Mouse (Mus musculus) forebrain, embryonic 10.5 days (tissue): ENCODE data around the gene St6galnac3. TPM values are rescaled to one million over a fixed set of nuclear protein-coding genes. Genes with fewer than 3 reads are reported as not detected.
A peak's percentile ranks its signal among the peaks of the same experiment; 100 is the strongest.

Experiments
- DNase-seq: peaks from one replicate; pipeline ENCODE4 v3.0.0-alpha.2; 2017; ENCODE audit warnings: low spot score; ENCODE audit errors: extremely low spot score
- H3K27ac ChIP-seq: fragments of 300-500 bp; sonication (generic); 2 replicates; pipeline ENCODE4 v1.5.1; 2016; ENCODE audit warnings: mild to moderate bottlenecking
- H3K27me3 ChIP-seq: fragments of 300-500 bp; sonication (generic); 2 replicates; pipeline ENCODE4 v1.6.1; 2016; ENCODE audit warnings: mild to moderate bottlenecking; ENCODE audit not compliant: poor library complexity, severe bottlenecking
- H3K36me3 ChIP-seq: fragments of 300-500 bp; sonication (generic); replicated peaks from 2 replicates; pipeline ENCODE4 v1.6.1; 2016; ENCODE audit warnings: mild to moderate bottlenecking, moderate library complexity
- H3K4me1 ChIP-seq: fragments of 300-500 bp; sonication (generic); 2 replicates; pipeline ENCODE4 v1.6.1; 2016
- H3K4me3 ChIP-seq: fragments of 300-500 bp; sonication (generic); 2 replicates; pipeline ENCODE4 v1.5.1; 2016; ENCODE audit warnings: mild to moderate bottlenecking, moderate library complexity
- H3K9me3 ChIP-seq: fragments of 300-500 bp; sonication (generic); 2 replicates; pipeline ENCODE4 v1.6.1; 2016; ENCODE audit warnings: mild to moderate bottlenecking, moderate library complexity
- WGBS: fragments of 180-500 bp; shearing (Covaris S2); methylation state at CpG from one replicate; pipeline ENCODE4 v1.1.7; 2016; 5-methylcytosine and 5-hydroxymethylcytosine counted together
- polyA plus RNA-seq: library from polyadenylated mRNA; unstranded; fragments of >200 nt; fragmentation: Nextera tagmentation; extraction: Ambion mirVana; gene quantifications from 2 replicates; pipeline ENCODE4 v1.2.1, GENCODE M21; 2016

Gene St6galnac3
- polyA plus RNA-seq, 1 experiment from 2014 or later = 40.0 TPM

DNA sequence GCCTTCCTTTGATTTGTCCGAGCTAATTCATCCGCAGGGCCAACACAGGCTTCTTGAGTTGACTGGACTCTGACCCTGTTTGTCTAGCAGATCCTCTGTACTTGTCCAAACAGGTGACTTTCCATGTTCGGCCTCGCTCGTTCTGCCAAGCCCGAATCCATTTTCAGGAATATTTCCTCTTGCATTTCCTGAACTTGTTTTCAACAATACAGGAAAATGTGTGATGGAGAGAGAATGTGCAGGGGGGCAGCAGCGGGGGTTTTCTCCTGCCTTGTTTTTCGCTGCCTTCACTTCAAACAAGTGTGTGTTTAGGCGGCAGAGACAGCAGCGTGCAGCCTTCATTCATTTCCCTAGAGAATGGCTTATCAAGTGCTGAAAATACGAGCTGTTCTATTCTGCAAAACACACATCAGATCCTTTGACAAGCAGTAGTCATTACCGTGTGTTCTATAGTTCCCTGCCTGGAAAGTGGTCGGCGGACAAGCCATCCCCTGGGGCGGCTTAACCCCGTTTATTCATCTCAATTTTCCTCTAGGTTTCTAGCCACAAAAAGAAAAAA, 448.1 kb downstream of the St6galnac3 start:
- DNase-seq = peak; percentile 31
- H3K4me3 ChIP-seq = peak overlapping the region; percentile 27; the same call in 1 of the 2 replicates
- H3K36me3 ChIP-seq = peaks cover 3% of the 10 kb centered on the region; the same call in 1 of the 2 replicates
- H3K27ac ChIP-seq = no peak overlapping the region
- 43% methylated on average over 16 of the region's 16 CpGs for WGBS
- peaks cover 35% of the 10 kb centered on the region for H3K4me1 ChIP-seq
- H3K27me3 ChIP-seq = peaks cover 62% of the 10 kb centered on the region
- H3K9me3 ChIP-seq = peaks cover 18% of the 10 kb centered on the region

DNA sequence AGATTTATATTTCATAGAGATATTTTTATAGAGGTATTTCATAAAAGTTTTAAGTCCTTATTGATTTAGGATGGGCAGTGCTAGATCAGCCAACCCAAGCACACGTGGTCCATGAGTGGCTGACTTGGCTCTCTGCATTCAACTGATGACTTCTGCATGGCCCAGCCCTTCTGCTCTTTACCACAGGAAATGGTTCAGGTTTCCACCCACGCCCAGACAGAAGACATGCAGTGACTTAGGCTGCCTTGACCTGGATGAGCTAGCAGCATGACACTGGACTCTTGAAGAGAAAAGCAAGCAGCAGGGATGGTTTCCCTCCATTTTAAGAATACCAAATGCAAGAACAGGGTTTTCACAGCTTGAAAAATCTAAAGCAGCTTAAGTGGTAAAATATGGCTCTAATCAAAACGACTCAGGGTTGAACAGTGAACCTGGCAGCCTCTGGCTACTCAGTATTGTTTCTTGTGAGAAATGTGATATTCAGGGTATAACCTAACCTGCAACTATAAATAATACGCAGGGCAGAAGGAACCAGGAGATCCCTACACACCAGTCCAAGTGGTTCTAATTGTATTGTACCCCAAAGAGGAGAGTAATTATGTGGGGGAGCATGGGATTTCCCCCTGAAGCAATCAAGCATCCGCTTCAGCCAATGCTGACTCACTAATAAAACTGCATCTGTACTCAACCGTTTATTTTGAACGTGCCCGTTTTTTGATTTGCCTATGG, 448.7 kb downstream of the St6galnac3 start:
- no peak overlapping the region for H3K27ac ChIP-seq
- 66% methylated on average over 8 of the region's 8 CpGs for WGBS
- H3K4me1 ChIP-seq = peaks cover 35% of the 10 kb centered on the region
- peaks cover 58% of the 10 kb centered on the region for H3K27me3 ChIP-seq
- no peak overlapping the region for H3K4me3 ChIP-seq
- DNase-seq = no peak
- H3K9me3 ChIP-seq = peaks cover 18% of the 10 kb centered on the region
- H3K36me3 ChIP-seq = peaks cover 3% of the 10 kb centered on the region; the same call in 1 of the 2 replicates

DNA sequence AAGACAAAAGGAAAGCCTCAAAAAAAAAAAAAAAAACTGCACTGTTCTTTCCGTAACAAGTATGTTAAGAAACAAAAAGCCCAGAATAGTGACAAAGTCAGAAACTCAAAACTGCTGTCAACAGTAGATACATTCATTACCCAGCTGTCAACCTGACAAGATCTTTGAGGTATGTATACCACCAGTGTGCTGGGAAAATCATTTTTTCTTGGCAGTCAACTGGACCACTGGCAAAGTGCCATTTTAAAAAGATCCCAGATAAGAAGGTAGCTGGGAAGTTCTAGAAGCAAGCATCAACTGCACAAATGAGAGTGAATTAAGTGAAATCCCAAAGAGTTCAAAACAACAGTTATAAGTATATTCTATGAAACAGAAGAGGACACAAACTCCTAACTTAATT, 452.7 kb downstream of the St6galnac3 start:
- DNase-seq = no peak
- peaks cover 3% of the 10 kb centered on the region; the same call in 1 of the 2 replicates for H3K36me3 ChIP-seq
- peaks cover 18% of the 10 kb centered on the region for H3K9me3 ChIP-seq
- no peak overlapping the region for H3K27ac ChIP-seq
- peaks cover 25% of the 10 kb centered on the region for H3K27me3 ChIP-seq
- H3K4me1 ChIP-seq = peaks cover 13% of the 10 kb centered on the region
- 90% methylated on average over 1 of the region's 1 CpGs for WGBS
- H3K4me3 ChIP-seq = no peak overlapping the region

DNA sequence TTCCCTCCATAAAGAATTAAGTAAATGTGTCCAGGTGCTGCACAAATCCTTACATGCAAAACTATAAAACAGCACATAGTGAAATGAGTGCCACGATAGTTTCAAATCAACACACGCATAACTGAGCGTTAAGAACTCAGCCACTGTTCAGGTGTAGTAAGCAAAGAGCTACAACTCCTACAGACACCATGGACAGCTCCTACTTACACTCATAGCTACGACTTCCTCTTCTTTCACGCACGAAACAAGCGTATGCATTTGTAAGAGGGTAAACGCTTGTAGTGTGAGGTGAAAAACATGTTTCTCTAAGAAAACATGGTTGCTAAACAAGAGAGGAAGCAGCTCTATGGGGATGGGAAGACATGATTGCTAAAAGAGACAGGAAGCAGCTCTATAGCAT, 457.6 kb downstream of the St6galnac3 start:
- H3K4me1 ChIP-seq = peaks cover 5% of the 10 kb centered on the region; the same call in 1 of the 2 replicates
- no peaks in the 10 kb centered on the region for H3K9me3 ChIP-seq
- no peaks in the 10 kb centered on the region for H3K36me3 ChIP-seq
- H3K27ac ChIP-seq = no peak overlapping the region
- WGBS = 76% methylated on average over 8 of the region's 8 CpGs
- no peak overlapping the region for H3K4me3 ChIP-seq
- DNase-seq = no peak
- no peaks in the 10 kb centered on the region for H3K27me3 ChIP-seq

DNA sequence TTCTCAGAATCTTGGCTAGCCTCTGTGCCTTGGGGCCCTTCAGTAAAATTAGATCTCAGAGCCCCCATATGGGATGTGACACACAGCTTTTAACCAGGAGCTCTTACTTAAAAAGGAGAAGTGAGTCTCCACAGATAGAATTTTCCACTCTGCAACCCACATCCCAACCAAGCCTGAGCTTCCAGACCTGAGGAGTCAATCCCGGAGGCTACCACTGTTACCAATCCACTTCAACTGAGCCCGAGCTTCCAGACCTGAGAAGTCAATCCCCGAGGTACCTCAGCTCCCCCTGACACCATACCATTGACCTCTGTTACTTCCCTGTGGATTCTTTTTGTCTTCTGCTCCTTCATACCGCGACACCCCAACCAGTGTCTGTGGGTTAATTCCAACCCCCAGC, 463.0 kb downstream of the St6galnac3 start:
- Histone ChIP-seq H3K27me3 (no peaks in the 10 kb centered on the region), H3K4me1 (peaks cover 32% of the 10 kb centered on the region), H3K9me3 (no peaks in the 10 kb centered on the region), H3K27ac (no peak overlapping the region; the same call in 1 of the 2 replicates), H3K4me3 (no peak overlapping the region), H3K36me3 (no peaks in the 10 kb centered on the region)
- 83% methylated on average over 5 of the region's 5 CpGs for WGBS
- DNase-seq = peak; percentile 11

DNA sequence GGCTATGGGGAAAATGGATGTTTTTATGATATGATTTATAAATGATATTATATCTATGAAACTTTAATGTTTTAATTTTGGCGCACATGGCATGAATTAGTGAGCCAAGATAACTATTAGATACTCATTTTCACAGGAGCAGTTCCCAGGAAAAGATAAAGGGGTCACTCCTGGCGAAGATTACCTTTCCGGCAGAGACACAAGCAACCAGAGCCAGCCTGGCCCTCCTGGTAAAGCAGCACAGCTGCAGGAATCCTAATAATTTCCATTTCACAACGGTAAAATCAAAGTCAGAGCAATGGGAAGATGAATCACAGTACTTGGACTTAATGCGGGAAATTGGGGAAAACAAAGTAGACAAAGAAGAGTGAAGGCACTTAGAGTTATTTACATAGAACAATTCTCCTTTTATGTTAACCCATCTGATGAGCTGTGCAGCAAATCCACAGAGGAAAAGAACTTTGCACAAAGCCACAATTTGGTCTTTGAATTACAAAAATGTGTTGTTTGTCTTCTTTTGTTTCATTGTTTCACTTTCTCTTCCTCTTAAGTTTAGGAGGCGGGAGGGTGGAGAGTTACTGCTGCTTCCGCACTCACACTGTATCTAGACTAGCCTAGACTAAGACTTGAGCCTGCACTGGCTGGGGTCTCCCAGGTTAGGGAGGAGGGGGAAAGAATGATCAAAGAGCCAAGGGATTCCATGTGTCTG, 464.6 kb downstream of the St6galnac3 start:
- no peaks in the 10 kb centered on the region for H3K36me3 ChIP-seq
- peak; percentile 12 for DNase-seq
- 66% methylated on average over 7 of the region's 7 CpGs for WGBS
- H3K9me3 ChIP-seq = no peaks in the 10 kb centered on the region
- H3K4me3 ChIP-seq = no peak overlapping the region
- no peak overlapping the region for H3K27ac ChIP-seq
- no peaks in the 10 kb centered on the region for H3K27me3 ChIP-seq
- peaks cover 32% of the 10 kb centered on the region for H3K4me1 ChIP-seq

DNA sequence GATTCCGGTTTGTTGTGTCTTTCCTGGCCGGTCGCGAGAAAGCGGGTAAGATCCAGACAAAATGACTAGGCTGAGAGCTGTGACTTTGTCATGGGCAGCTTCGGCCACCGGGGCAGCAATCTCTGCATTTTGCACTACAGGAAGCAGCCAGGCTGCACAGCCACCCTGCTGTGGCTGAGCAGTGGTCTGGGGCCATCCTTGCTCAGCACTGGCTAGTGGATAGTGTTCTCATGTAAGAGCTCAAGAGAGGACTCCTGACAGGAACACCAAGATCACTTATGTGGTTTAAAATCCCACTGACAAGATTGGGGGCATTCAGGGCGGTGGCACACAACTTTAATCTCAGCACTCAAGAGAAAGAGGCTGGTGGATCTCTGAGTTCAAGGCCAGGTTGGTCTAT, 469.1 kb downstream of the St6galnac3 start:
- H3K9me3 ChIP-seq = no peaks in the 10 kb centered on the region
- no peak overlapping the region for H3K4me3 ChIP-seq
- no peaks in the 10 kb centered on the region for H3K36me3 ChIP-seq
- 93% methylated on average over 8 of the region's 8 CpGs for WGBS
- no peak overlapping the region for H3K27ac ChIP-seq
- DNase-seq = no peak
- H3K27me3 ChIP-seq = no peaks in the 10 kb centered on the region
- H3K4me1 ChIP-seq = peaks cover 12% of the 10 kb centered on the region

DNA sequence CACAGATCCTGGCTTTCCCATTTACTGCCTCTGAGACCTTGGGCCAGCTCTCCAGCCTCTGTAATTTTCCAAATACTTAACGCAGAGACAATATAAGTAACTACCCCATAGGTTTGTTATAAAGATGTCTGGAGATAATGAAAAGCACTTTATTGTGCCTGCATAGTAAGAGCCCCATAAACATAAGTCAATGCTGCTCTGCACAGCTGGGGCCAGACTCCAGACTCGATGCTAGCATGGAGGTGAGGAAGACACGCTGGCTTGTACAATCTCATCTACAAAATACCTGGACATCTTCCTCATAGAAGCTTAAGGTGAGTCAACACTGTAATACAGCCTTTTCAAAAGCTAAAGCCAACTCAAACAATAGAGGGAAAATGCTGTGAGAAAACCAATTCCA, 473.3 kb downstream of the St6galnac3 start:
- no peak overlapping the region for H3K4me3 ChIP-seq
- 93% methylated on average over 3 of the region's 3 CpGs for WGBS

DNA sequence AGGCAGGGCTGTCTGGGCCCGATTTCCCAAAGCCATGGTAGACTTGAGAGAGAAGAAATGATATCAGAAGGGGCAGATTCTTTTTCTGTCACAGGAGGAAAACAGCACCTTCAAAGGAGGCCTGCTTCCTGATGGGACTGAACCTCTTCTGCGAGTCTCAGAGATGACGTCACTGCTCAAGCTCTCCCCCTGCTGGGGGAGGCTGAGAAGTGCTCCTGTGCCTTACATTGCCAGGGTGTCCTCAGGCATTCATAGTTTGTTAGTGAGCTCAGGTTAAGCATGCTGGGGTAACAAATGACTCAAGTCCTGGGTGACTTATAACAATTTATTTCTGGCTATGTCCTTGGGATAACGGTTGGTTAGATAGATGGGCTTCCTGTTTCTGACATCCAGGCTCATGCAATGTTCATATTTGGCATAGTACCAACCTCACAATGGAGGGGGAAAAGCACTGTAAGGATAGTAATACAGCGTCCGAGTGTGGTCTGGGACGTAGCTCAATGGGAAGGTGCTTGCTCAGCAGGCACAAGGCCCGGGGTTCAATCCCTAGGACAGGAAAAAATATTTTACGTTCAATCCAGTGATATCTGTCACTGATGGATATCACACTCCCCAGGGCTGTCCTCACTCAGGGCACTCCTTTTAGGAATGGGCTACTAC, 474.2 kb downstream of the St6galnac3 start:
- DNase-seq = peak; percentile 82
- Histone ChIP-seq H3K4me3 (no peak overlapping the region), H3K27me3 (no peaks in the 10 kb centered on the region), H3K27ac (0 out of 2 replicates have a peak overlapping the region, but pooled peaks have one; percentile 11), H3K36me3 (no peaks in the 10 kb centered on the region), H3K4me1 (0 out of 2 replicates have a peak, but pooled peaks cover 7% of the 10 kb centered on the region), H3K9me3 (no peaks in the 10 kb centered on the region)
- 59% methylated on average over 9 of the region's 9 CpGs for WGBS

More for the DNA sequence above, 473.3 kb downstream of the St6galnac3 start:
- Histone ChIP-seq H3K36me3 (no peaks in the 10 kb centered on the region), H3K4me1 (no peaks in the 10 kb centered on the region), H3K27ac (no peak overlapping the region), H3K27me3 (no peaks in the 10 kb centered on the region), H3K9me3 (no peaks in the 10 kb centered on the region)
- DNase-seq = no peak

DNA sequence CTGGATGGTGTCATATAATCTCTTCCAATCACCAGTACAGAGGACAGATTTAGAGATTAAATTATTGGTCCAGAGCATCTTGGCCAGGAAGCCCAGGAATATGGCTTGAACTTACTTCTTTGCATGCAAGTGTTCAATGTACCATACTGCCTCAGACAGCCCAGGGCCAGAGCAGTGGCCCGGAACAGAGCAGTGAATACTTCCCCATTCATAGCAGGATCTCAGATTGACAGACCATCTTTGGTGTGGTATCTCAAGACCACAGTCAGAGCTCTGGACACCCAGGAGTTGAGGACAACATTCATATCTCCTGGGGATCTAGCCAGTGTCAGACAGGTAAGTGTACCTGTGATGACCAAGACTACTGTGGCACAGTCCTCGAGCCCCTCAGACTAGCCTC, 476.1 kb downstream of the St6galnac3 start:
- WGBS = 95% methylated on average over 2 of the region's 2 CpGs
- Histone ChIP-seq H3K9me3 (no peaks in the 10 kb centered on the region), H3K27ac (no peak overlapping the region), H3K4me3 (no peak overlapping the region), H3K27me3 (no peaks in the 10 kb centered on the region), H3K36me3 (no peaks in the 10 kb centered on the region), H3K4me1 (0 out of 2 replicates have a peak, but pooled peaks cover 7% of the 10 kb centered on the region)
- no peak for DNase-seq

DNA sequence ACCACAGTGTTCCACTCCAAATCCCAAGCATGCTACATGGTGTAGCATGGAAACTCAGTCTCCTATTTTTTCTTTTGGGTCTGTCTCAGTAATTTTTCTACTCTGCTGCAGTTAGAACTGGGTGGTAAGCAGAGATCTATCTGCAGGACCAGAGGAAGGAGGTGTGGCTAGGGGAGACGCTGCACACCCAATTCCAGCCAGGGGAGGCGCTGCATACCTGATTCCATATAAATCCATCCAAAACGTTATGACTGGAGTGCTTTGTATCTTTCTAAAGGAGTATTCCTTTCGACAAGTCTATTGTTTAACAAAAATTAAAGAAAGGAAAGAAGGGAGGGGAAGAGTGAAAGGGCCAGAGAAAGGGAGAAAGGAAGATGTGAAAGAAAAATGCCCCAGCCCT, 476.9 kb downstream of the St6galnac3 start:
- 34% methylated on average over 4 of the region's 4 CpGs for WGBS
- H3K27me3 ChIP-seq = no peaks in the 10 kb centered on the region
- H3K9me3 ChIP-seq = no peaks in the 10 kb centered on the region
- peaks cover 8% of the 10 kb centered on the region for H3K4me1 ChIP-seq
- DNase-seq = no peak
- no peak overlapping the region for H3K4me3 ChIP-seq
- H3K36me3 ChIP-seq = no peaks in the 10 kb centered on the region
- no peak overlapping the region for H3K27ac ChIP-seq

DNA sequence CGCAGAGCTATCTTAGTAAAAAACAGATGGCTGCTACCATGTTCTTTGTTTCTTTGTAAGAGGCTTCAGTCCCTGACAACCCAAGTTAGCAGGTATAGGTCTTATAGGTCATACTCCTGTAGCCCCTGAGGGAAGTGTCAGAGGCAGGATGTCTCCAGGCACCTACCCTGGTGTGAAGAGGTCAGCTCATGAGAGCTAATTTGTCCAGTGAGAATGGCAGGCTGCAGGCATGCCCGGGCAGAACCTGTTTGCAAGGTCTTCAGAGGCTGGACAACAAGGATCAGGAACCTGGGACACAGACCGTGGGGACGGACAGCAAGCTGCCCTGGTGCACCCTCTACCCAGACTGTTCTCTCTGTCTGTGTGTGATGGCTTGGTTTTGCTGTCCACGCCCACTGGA, 482.4 kb downstream of the St6galnac3 start:
- Histone ChIP-seq H3K36me3 (no peaks in the 10 kb centered on the region), H3K4me3 (no peak overlapping the region), H3K9me3 (no peaks in the 10 kb centered on the region), H3K4me1 (peaks cover 31% of the 10 kb centered on the region), H3K27me3 (no peaks in the 10 kb centered on the region), H3K27ac (peak overlapping the region; percentile 73)
- no peak for DNase-seq
- 67% methylated on average over 5 of the region's 5 CpGs for WGBS
